Mouse (Mus musculus) heart, adult 2 months (tissue): Measurements from ENCODE around the gene Lyl1.

Experiments
- EP300 ChIP-seq: fragments of 200-500 bp; IDR thresholded peaks from 2 replicates; pipeline ENCODE4 v1.6.1; 2011; ENCODE audit warnings: low read depth, low read length, control low read depth; ENCODE audit not compliant: insufficient read depth
- POLR2A ChIP-seq: fragments of 200-500 bp; IDR thresholded peaks from 2 replicates; pipeline ENCODE4 v1.6.1; 2011; ENCODE audit warnings: mild to moderate bottlenecking, low read depth, low read length, control low read depth; ENCODE audit not compliant: insufficient read depth

DNA sequence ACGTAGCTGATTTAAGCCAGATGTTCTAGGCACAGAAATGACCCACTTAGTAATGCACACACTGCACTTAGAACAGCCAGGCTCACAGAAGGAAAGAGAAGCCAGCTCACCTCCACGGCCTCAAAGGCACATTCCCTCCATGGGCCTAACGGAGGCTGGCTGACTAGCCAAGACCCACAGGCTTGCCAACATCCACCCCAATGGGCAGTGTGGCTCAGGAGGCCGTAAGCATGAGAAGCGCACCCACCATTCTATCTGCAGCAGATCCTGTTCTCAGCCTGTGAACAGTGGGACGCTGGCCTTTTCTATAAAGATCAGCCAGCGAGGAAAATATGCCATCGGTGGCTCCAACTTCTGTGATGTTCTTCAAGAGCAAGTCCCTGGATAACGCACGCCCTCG lies 15.5 kb downstream of the Lyl1 start:
- TF ChIP-seq EP300 (no peak), POLR2A (no peak)
